Mouse (Mus musculus) midbrain, embryonic 14.5 days (tissue): ENCODE data around the gene Optn. TPM values are rescaled to one million over a fixed set of nuclear protein-coding genes. Genes with fewer than 3 reads are reported as not detected.
A peak's percentile ranks its signal among the peaks of the same experiment; 100 is the strongest.
"Not testable (repeated sequence)": the region's sequence is repeated elsewhere in the genome, so short reads cannot be mapped to it uniquely, and the experiment has no call there.

Experiments used
- ATAC-seq: fragments of 200-750 bp; cut with Nextera tagmentation; 2 replicates; pipeline ENCODE4 v1.8.0; 2017; ENCODE audit warnings: moderate number of reproducible peaks, moderate library complexity; ENCODE audit not compliant: low FRiP score, low TSS enrichment
- DNase-seq: peaks from one replicate; pipeline ENCODE4 v3.0.0-alpha.2; 2015
- H3K27ac ChIP-seq: fragments of 300-500 bp; sonication (generic); replicated peaks from 2 replicates; pipeline ENCODE4 v1.5.1; 2014; ENCODE audit warnings: mild to moderate bottlenecking, low read depth, low read length, moderate library complexity
- H3K27me3 ChIP-seq: fragments of 300-500 bp; sonication (generic); 2 replicates; pipeline ENCODE4 v1.6.1; 2014; ENCODE audit warnings: low read length, control low read depth, mixed read lengths; ENCODE audit not compliant: control insufficient read depth, insufficient read depth
- H3K36me3 ChIP-seq: fragments of 300-500 bp; sonication (generic); 2 replicates; pipeline ENCODE4 v1.6.1; 2014; ENCODE audit warnings: low read length, control low read depth; ENCODE audit not compliant: control insufficient read depth, insufficient read depth
- H3K4me1 ChIP-seq: fragments of 300-500 bp; sonication (generic); 2 replicates; pipeline ENCODE4 v1.6.1; 2014; ENCODE audit warnings: mild to moderate bottlenecking, antibody characterized with exemption, low read length, control low read depth; ENCODE audit not compliant: control insufficient read depth, insufficient read depth
- H3K4me2 ChIP-seq: fragments of 300-500 bp; sonication (generic); 2 replicates; pipeline ENCODE4 v1.6.1; 2014; ENCODE audit warnings: mild to moderate bottlenecking, low read length, moderate library complexity
- H3K4me3 ChIP-seq: fragments of 300-500 bp; sonication (generic); replicated peaks from 2 replicates; pipeline ENCODE4 v1.5.1; 2014; ENCODE audit warnings: low read depth, low read length
- H3K9ac ChIP-seq: fragments of 300-500 bp; sonication (generic); replicated peaks from 2 replicates; pipeline ENCODE4 v1.6.1; 2014; ENCODE audit warnings: mild to moderate bottlenecking, low read length, moderate library complexity
- H3K9me3 ChIP-seq: fragments of 300-500 bp; sonication (generic); 2 replicates; pipeline ENCODE4 v1.6.1; 2016; ENCODE audit warnings: low read length, control low read depth, mixed read lengths; ENCODE audit not compliant: control insufficient read depth
- WGBS: fragments of 180-500 bp; shearing (Covaris S2); extraction: QIAGEN DNeasy Blood & Tissue Kit; methylation state at CpG from one replicate; pipeline ENCODE4 v1.1.7; 2014; 5-methylcytosine and 5-hydroxymethylcytosine counted together
- polyA plus RNA-seq: library from polyadenylated mRNA; unstranded; fragments of >200 nt; fragmentation: Nextera tagmentation; extraction: Ambion mirVana; gene quantifications from 2 replicates; pipeline ENCODE4 v1.2.1, GENCODE M21; 2014

The Optn gene
- polyA plus RNA-seq, 1 experiment from 2014 or later: 13.6 TPM

DNA sequence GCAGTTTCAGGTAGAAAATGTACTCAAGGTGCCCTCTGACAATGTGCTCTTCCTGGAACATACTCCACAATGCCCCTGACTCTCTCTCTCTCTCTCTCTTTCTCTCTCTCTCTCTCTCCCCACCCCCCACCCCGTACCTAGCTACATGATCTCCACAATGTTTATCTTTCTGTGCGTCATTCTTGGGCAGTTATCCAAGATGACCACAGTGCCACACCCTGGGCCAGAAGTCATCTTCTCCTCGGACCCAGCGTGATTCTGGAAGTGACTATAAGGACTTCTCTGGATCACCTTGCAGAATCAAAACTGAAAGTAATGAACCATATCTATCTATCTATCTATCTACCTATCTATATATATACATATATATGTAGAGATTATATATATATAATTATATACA lies 4.1 kb upstream of the Optn start:
- Histone ChIP-seq H3K9ac (no peak overlapping the region), H3K9me3 (no peaks in the 10 kb centered on the region), H3K4me1 (peaks cover 6% of the 10 kb centered on the region; the same call in 1 of the 2 replicates), H3K4me3 (no peak overlapping the region), H3K27ac (no peak overlapping the region), H3K27me3 (0 out of 2 replicates have a peak, but pooled peaks cover under 1% of the 10 kb centered on the region), H3K4me2 (no peak overlapping the region), H3K36me3 (no peaks in the 10 kb centered on the region)
- DNase-seq (no peak), ATAC-seq (no peak)
- 84% methylated on average over 4 of the region's 4 CpGs for WGBS

DNA sequence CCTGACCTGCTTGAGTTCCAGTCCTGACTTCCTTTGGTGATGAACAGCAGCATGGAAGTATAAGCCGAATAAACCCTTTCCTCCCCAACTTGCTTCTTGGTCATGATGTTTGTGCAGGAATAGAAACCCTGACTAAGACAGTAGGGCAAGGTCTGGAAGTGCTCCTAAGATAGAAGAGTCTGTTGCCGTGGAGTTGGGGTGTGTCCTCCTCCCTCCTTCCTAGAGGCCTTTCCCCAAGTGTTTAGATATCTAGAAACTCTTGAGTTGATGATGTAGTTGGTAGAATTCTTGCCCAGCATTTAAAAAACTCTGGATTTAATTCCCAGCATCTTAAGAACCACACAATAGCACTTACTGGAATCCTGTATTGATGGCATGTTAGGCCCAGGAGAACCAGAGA lies 3.4 kb upstream of the Optn start:
- DNase-seq, H3K4me3 ChIP-seq, H3K9ac ChIP-seq, H3K27me3 ChIP-seq, H3K9me3 ChIP-seq, H3K4me2 ChIP-seq, H3K4me1 ChIP-seq, ATAC-seq, H3K27ac ChIP-seq, H3K36me3 ChIP-seq: not testable (repeated sequence)
- WGBS: 87% methylated on average over 2 of the region's 2 CpGs

DNA sequence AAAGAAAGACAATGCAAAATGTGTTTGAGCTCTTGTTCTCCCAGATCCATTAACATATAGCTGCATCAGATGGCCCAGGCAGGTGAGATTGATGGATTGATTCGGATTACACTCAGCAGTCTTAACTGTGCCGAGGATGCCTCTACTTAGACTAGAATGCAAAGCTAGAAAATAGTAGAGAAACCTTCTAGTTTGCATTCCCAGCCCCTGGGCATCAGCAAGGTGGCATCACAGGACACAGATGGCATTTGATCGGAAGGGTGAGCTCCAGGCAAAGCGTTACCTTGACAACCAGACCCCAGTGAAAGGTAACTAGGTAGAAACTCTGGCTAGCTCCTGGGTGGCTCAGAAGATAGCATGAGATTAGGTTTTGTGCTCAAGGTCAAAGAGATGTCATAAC lies 396 bp upstream of the Optn start:
- peak; percentile 62 for ATAC-seq
- DNase-seq: no peak
- Histone ChIP-seq H3K9ac (peak overlapping the region; percentile 55; the same call in 1 of the 2 replicates), H3K4me3 (peak overlapping the region; percentile 63), H3K4me1 (peaks cover 9% of the 10 kb centered on the region; the same call in 1 of the 2 replicates), H3K27ac (no peak overlapping the region), H3K36me3 (no peaks in the 10 kb centered on the region), H3K9me3 (no peaks in the 10 kb centered on the region), H3K27me3 (0 out of 2 replicates have a peak, but pooled peaks cover 6% of the 10 kb centered on the region), H3K4me2 (peak overlapping the region; percentile 79)
- WGBS: 30% methylated on average over 4 of the region's 4 CpGs

DNA sequence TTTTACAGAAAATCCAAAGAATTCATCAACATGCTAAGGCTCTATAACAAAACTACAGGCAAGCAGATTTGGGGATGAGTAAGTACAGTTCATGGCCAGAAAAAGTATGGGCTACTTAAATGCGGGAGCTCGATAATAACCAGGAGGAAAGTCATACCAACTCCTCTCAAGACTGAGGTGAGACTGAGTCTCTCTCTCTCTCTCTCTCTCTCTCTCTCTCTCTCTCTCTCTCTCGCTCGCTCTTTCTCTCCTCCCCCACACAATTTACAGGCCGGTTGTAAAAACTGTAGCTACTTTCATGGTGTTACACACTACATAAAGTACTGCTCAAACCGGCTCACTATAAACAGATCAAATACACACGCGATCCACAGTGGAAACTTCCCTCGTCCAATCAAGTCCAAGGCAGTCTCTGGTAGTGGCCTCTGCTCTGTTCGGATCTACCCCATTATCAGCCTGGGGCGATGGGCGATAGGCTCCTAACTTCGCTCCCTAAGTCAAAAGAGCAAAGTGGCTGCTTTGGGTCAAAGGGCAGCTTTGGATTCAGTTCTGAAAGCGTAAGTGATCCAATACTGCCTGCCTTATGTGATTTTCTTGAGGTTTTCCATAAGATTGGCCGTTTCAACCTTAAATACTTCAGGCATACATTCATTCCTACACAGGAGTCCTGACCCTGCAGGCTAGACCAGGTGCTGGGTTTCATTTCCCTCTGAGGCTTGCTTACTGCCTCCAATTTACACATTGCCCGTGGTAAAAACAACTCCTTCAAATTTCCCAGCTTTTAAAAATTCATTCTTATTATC lies 1.2 kb downstream of the Optn start:
- no peaks in the 10 kb centered on the region for H3K9me3 ChIP-seq
- WGBS: 55% methylated on average over 16 of the region's 16 CpGs
- no peaks in the 10 kb centered on the region for H3K36me3 ChIP-seq
- no peak overlapping the region for H3K9ac ChIP-seq
- DNase-seq: peak; percentile 5
- 0 out of 2 replicates have a peak, but pooled peaks cover 6% of the 10 kb centered on the region for H3K27me3 ChIP-seq
- H3K27ac ChIP-seq: no peak overlapping the region
- H3K4me2 ChIP-seq: peak overlapping the region; percentile 79
- H3K4me3 ChIP-seq: peak overlapping the region; percentile 63
- no peak for ATAC-seq
- H3K4me1 ChIP-seq: peaks cover 9% of the 10 kb centered on the region; the same call in 1 of the 2 replicates

DNA sequence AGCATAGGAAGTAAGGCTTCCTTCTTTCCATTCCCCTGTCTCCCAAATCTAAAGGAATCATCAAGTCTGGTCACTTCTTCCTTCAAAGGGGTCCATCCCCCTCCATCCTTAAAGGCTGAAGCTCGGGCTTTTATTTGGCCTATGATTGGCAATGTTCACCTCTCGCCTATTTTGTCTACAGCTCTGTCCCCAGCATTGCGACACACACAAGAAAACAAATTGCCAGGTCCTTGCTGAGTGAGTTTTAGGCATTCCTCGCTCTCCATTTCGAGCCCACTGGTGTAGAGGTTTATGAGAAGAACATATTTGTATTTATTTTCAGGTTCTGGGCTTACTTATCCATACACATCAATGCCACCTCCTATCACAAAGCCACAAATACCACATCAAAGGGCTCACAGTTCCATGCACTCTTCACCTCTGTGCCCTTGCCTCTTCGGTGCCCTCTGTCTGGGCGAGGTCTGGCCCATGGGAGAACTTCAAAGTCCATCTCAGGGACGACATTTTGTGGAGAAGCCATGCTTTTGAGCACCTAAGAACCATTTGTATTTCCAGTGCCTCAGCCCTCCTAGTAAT lies 2.6 kb downstream of the Optn start:
- H3K36me3 ChIP-seq: no peaks in the 10 kb centered on the region
- WGBS: 84% methylated on average over 8 of the region's 8 CpGs
- H3K4me1 ChIP-seq: peaks cover 9% of the 10 kb centered on the region; the same call in 1 of the 2 replicates
- DNase-seq: no peak
- H3K4me2 ChIP-seq: no peak overlapping the region
- no peak overlapping the region for H3K4me3 ChIP-seq
- H3K27me3 ChIP-seq: 0 out of 2 replicates have a peak, but pooled peaks cover 6% of the 10 kb centered on the region
- no peak overlapping the region for H3K27ac ChIP-seq
- no peaks in the 10 kb centered on the region for H3K9me3 ChIP-seq
- H3K9ac ChIP-seq: no peak overlapping the region
- ATAC-seq: no peak

DNA sequence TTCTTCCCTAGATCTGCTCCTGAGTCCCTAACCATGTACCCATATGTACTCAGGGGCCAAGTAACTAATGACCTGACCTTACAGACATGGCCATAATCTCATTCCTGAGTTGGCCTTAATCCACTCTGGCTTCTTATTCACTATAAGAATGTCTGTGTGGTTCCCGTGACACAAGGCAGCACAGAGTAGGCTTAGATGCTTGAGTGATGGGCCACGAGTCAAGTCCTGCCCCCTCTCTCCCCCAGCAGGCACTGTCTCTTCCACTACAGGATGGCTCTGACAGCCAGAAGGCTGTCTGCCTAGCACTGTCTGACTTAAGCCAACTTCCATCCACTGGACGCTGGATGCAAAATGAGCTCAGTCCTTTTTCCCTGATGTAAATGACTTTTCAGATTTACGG lies 3.9 kb downstream of the Optn start:
- Histone ChIP-seq H3K9me3 (no peaks in the 10 kb centered on the region), H3K27me3 (0 out of 2 replicates have a peak, but pooled peaks cover 6% of the 10 kb centered on the region), H3K9ac (no peak overlapping the region), H3K36me3 (no peaks in the 10 kb centered on the region), H3K4me1 (peaks cover 9% of the 10 kb centered on the region; the same call in 1 of the 2 replicates), H3K27ac (no peak overlapping the region), H3K4me3 (no peak overlapping the region), H3K4me2 (no peak overlapping the region)
- DNase-seq (no peak), ATAC-seq (no peak)
- WGBS: 65% methylated on average over 4 of the region's 4 CpGs

DNA sequence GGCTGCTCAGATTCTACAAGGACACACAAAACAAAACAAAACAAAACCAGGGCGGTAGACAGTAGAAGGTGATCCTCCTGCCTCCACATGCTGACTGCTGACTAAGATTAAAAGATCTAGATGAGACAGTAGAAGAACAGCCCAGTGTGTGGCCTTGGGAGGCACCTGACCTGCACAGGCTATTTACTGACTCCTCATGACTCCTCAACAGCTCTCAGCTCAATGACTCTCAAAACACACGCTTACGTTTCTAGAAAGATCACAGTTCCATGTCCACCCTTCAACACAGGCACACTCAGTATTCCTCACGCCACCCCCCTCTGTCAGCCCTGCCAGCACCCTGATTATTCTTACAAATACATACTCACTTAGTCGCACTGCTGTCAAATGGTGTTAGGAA lies 5.4 kb downstream of the Optn start:
- no peak for ATAC-seq
- H3K27ac ChIP-seq: no peak overlapping the region
- 79% methylated on average over 5 of the region's 5 CpGs for WGBS

DNA sequence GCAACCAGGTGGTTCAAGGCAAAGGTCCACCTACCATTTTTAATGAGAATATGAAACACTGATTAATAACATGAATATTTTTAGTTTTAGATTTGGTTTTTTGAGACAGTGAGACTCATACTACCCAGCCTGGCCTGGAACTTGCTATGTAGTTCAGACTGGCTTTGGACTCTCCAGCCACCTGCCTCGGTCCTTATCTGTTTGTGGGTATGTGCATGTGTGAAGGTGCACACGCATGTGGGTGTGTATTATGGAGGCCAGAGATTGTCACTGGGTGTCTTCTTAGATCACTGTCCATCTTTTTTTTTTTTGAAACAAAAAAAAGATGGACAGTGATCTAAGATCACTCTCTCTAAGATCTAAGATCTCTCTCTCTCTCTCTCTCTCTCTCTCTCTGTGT lies 13.3 kb downstream of the Optn start:
- no peak overlapping the region for H3K27ac ChIP-seq
- H3K4me1 ChIP-seq: no peaks in the 10 kb centered on the region
- 85% methylated on average over 2 of the region's 2 CpGs for WGBS
- H3K9me3 ChIP-seq: no peaks in the 10 kb centered on the region
- H3K4me3 ChIP-seq: no peak overlapping the region
- DNase-seq (no peak), ATAC-seq (no peak)
- H3K36me3 ChIP-seq: no peaks in the 10 kb centered on the region
- H3K27me3 ChIP-seq: no peaks in the 10 kb centered on the region
- no peak overlapping the region for H3K9ac ChIP-seq
- H3K4me2 ChIP-seq: no peak overlapping the region

More for the DNA sequence above, 5.4 kb downstream of the Optn start:
- H3K36me3 ChIP-seq: no peaks in the 10 kb centered on the region
- 0 out of 2 replicates have a peak, but pooled peaks cover 7% of the 10 kb centered on the region for H3K4me1 ChIP-seq
- H3K4me3 ChIP-seq: no peak overlapping the region
- 0 out of 2 replicates have a peak, but pooled peaks cover 6% of the 10 kb centered on the region for H3K27me3 ChIP-seq
- DNase-seq: no peak
- H3K4me2 ChIP-seq: no peak overlapping the region
- H3K9ac ChIP-seq: no peak overlapping the region
- no peaks in the 10 kb centered on the region for H3K9me3 ChIP-seq
